ENCODE assay signal across 30 mouse cellular contexts in genomic region chr5:144766026-144766425, GRCm38 (mm10). TPM values are rescaled to one million over a fixed set of nuclear protein-coding genes. Genes with fewer than 3 reads are reported as not detected.
DNase-seq lines count a peak whose midpoint lies in the region; ATAC-seq and TF ChIP-seq lines count a peak whose summit lies in the region.
"Had no signal": no experiment of that assay in that cellular context is flagged by ENCODE, and none has a peak within 500 bp of the region (broad histone marks: within the 10 kb centered on the region; RNA-seq: fewer than 3 reads in every experiment).

No protein-coding gene starts in this region.

- H3K27me3 ChIP-seq in kidney, adult 2 months (replicated peaks; ENCODE audit: control insufficient read depth, insufficient read depth, low read length), result no peaks in the 10 kb centered on the region
- peaks cover 11% of the 10 kb centered on the region; the same call in 1 of the 2 replicates for H3K27me3 ChIP-seq in lung, postnatal 0 days (replicated peaks; ENCODE audit: insufficient read depth, low read length)

- peaks cover 5% of the 10 kb centered on the region; the same call in 1 of the 2 replicates for H3K4me1 ChIP-seq in kidney, adult 2 months (ENCODE audit: control insufficient read depth, insufficient read depth, low read length)
- H3K4me1 ChIP-seq in lung, postnatal 0 days (ENCODE audit: insufficient read depth, low read depth, low read length), result peaks cover 10% of the 10 kb centered on the region; the same call in 1 of the 2 replicates

- no peaks in the 10 kb centered on the region for H3K9me3 ChIP-seq in lung, postnatal 0 days (ENCODE audit: low read length)
- H3K9me3 ChIP-seq: embryonic facial prominence, embryonic 10.5 days; embryonic facial prominence, embryonic 13.5 days; forebrain, embryonic 12.5 days; forebrain, embryonic 15.5 days; heart, embryonic 12.5 days; heart, embryonic 15.5 days; hindbrain, embryonic 10.5 days; hindbrain, embryonic 13.5 days had no signal

- TF ChIP-seq EP300 in lung, postnatal 0 days (IDR thresholded peaks at IDR 0.05), result no peak

- H3K27ac ChIP-seq in kidney, adult 2 months (ENCODE audit: insufficient read depth, low read depth, low read length), result no peak overlapping the region
- no peak overlapping the region for H3K27ac ChIP-seq in lung, postnatal 0 days (ENCODE audit: low read length)
- H3K27ac ChIP-seq: embryonic facial prominence, embryonic 10.5 days; embryonic facial prominence, embryonic 13.5 days; forebrain, embryonic 12.5 days; forebrain, embryonic 15.5 days; heart, embryonic 15.5 days; hindbrain, embryonic 10.5 days; hindbrain, embryonic 13.5 days had no signal

- no peak overlapping the region for H3K9ac ChIP-seq in lung, postnatal 0 days (replicated peaks; ENCODE audit: low read depth)
- H3K9ac ChIP-seq: embryonic facial prominence, embryonic 13.5 days; forebrain, embryonic 12.5 days; forebrain, embryonic 15.5 days; heart, embryonic 12.5 days; heart, embryonic 15.5 days; hindbrain, embryonic 13.5 days had no signal

- TF ChIP-seq CTCF in kidney, adult 2 months (conservative IDR thresholded peaks at IDR 0.05; ENCODE audit: insufficient read depth, insufficient read length, low read depth, low read length), result no peak
- TF ChIP-seq CTCF in lung, postnatal 0 days (IDR thresholded peaks at IDR 0.05), result no peak

- H3K4me2 ChIP-seq in lung, postnatal 0 days (replicated peaks; ENCODE audit: low read depth, low read length), result no peak overlapping the region
- H3K4me2 ChIP-seq: embryonic facial prominence, embryonic 13.5 days; forebrain, embryonic 12.5 days; forebrain, embryonic 15.5 days; heart, embryonic 12.5 days; heart, embryonic 15.5 days; hindbrain, embryonic 13.5 days had no signal

- ATAC-seq in lung, postnatal 0 days, result no peak
- ATAC-seq: CD4-positive, CD25-positive, alpha-beta regulatory T cell, adult 4 months; forebrain, embryonic 15.5 days had no signal

- WGBS in kidney, adult 2 months, result 32% methylated on average over 7 of the region's 7 CpGs
- 54% methylated on average over 7 of the region's 7 CpGs for WGBS in lung, postnatal 0 days

- no peak overlapping the region for H3K4me3 ChIP-seq in kidney, adult 2 months (ENCODE audit: insufficient read depth, low read depth, low read length)
- H3K4me3 ChIP-seq in lung, postnatal 0 days (ENCODE audit: low read depth, low read length), result no peak overlapping the region
- H3K4me3 ChIP-seq: embryonic facial prominence, embryonic 10.5 days; embryonic facial prominence, embryonic 13.5 days; erythroblast, embryonic 14.5 days; forebrain, embryonic 12.5 days; forebrain, embryonic 15.5 days; heart, embryonic 12.5 days; heart, embryonic 15.5 days; hindbrain, embryonic 10.5 days; hindbrain, embryonic 13.5 days had no signal

- TF ChIP-seq POLR2A in kidney, adult 2 months (IDR thresholded peaks at IDR 0.05; ENCODE audit: low read depth, low read length), result no peak

- peak; percentile 82 for DNase-seq in kidney, adult 2 months
- no peak for DNase-seq in kidney, postnatal 10 days
- DNase-seq in kidney, adult 8-10 months, result peak; percentile 53 to 75
- peak; percentile 83 for DNase-seq in kidney, adult 9 months
- DNase-seq in kidney, postnatal 25 days, result peak; percentile 27 to 75
- DNase-seq in adrenal gland, postnatal 4 days (ENCODE audit: low spot score in 2 of 2), result no peak
- no peak for DNase-seq in lung, postnatal 0 days (ENCODE audit: low spot score)
- DNase-seq: adrenal gland, adult 2 months; adrenal gland, postnatal 14 days; cerebellum, adult 11-12 months; cerebellum, adult 8-10 months; cerebellum, postnatal 10 days; cerebellum, postnatal 36 days; embryo, embryonic 11 days; gastrocnemius, postnatal 25 days; heart, adult 18-20 months; heart, postnatal 10 days; heart, postnatal 36 days had no signal

- H3K36me3 ChIP-seq in kidney, adult 2 months (ENCODE audit: control insufficient read depth, insufficient read depth, low read length), result no peaks in the 10 kb centered on the region
- no peaks in the 10 kb centered on the region for H3K36me3 ChIP-seq in lung, postnatal 0 days (ENCODE audit: insufficient read depth, low read length)

RNA-seq across cellular contexts. Expression of gene Trrap, which starts 1.5 kb away (rescaled TPM):
- polyA plus RNA-seq in kidney, adult 2 months (2012; rRNA removed), result 71.7 and 79.7 TPM in 2 replicates
- total RNA-seq in adrenal gland, postnatal 4 days (2021), result 100 to 1,000 TPM; 141 to 154 TPM
- 31.0 and 31.5 TPM in 2 replicates for polyA plus RNA-seq in lung, postnatal 0 days (2015; fragmentation: Nextera tagmentation; extraction: Ambion mirVana)

RNA-seq across cellular contexts. Expression of gene Tmem130, which starts 4.4 kb away (rescaled TPM):
- 0.26 and 0.55 TPM in 2 replicates for polyA plus RNA-seq in kidney, adult 2 months (2012; rRNA removed)
- 10 to 100 TPM; 41.6 to 49.1 TPM for total RNA-seq in adrenal gland, postnatal 4 days (2021)
- 0.06 and 0.23 TPM in 2 replicates for polyA plus RNA-seq in lung, postnatal 0 days (2015; fragmentation: Nextera tagmentation; extraction: Ambion mirVana)
- total RNA-seq: gastrocnemius, postnatal 25 days; MEL had no signal
- polyA plus RNA-seq: C2C12; CD4-positive, CD25-positive, alpha-beta regulatory T cell, adult 4 months; erythroblast, embryonic 14.5 days had no signal

Comparison
In these comparisons a context has a peak if more than half of its experiments do, and no peak if none do; other contexts are left out.
1. DNase-seq: peak in kidney, adult 2 months (single experiment), kidney, adult 8-10 months (2 of 2), kidney, adult 9 months (single experiment) and kidney, postnatal 25 days (2 of 2); none in kidney, postnatal 10 days (single experiment), adrenal gland, postnatal 4 days (0 of 2) and lung, postnatal 0 days (single experiment).